ENCODE assay signal across 9 mouse cellular contexts in the genomic region with DNA sequence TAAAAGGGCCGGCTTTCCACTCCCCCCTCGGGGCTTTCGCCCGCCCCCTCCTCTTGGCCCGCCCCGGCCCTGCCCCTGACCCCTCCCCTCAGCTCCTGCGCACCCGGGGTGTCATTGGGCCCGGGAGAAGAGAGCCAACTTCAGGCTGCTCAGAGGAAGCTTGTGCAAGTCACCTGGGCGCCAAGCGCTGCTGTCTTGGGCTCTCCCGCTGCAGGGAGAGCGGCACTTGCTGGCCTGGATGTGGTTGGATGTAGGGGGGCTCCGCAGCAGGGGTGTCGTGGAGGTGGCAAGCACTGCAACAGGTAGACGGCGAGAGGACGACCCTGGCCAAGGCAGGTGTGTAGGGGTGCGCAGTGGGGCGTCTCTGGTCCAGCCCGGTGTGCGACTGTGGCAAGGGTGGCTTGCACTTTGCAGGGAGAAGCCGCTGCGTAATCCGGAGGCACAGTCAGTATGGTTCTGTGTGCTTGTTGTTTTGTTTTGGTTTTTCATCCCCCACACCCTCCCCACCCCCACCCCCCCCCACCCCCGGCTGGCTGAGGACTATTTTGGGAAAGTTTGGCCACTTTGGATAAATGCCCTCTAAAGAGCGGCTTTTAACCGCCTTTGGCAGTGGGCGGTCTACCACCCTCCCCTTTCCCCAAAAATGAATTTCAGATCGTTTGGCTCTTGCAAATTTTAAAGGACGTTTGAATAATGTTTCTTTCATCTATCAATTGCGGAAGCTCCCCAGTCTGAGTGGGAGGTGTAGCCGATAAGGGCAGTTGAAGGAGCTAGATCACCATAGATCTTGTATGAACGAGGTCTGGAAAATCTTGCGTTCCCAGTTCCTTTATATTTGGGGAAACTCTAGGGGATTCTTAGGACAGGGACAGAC. TPM values are rescaled to one million over a fixed set of nuclear protein-coding genes. Genes with fewer than 3 reads are reported as not detected.
DNase-seq lines count a peak whose midpoint lies in the region; ATAC-seq and TF ChIP-seq lines count a peak whose summit lies in the region.
"Had no signal": no experiment of that assay in that cellular context is flagged by ENCODE, and none has a peak within 500 bp of the region (broad histone marks: within the 10 kb centered on the region; RNA-seq: fewer than 3 reads in every experiment).

No protein-coding gene starts in this region.

- TF ChIP-seq CTCF in G1E (IDR thresholded peaks at IDR 0.05; ENCODE audit: low read depth, low read length) = no peak
- TF ChIP-seq CTCF in forebrain, postnatal 0 days (IDR thresholded peaks at IDR 0.05; ENCODE audit: low read depth) = no peak

- peak overlapping the region; percentile 77 for H3K27ac ChIP-seq in heart, embryonic 10.5 days
- H3K27ac ChIP-seq in forebrain, postnatal 0 days (ENCODE audit: low read depth, low read length) = no peak overlapping the region
- no peak overlapping the region for H3K27ac ChIP-seq in liver, embryonic 15.5 days (replicated peaks)
- H3K27ac ChIP-seq: macrophage had no signal

- H3K36me3 ChIP-seq in heart, embryonic 10.5 days = no peaks in the 10 kb centered on the region
- H3K36me3 ChIP-seq in G1E (replicated peaks) = no peaks in the 10 kb centered on the region
- no peaks in the 10 kb centered on the region for H3K36me3 ChIP-seq in forebrain, postnatal 0 days (ENCODE audit: insufficient read depth)
- no peaks in the 10 kb centered on the region for H3K36me3 ChIP-seq in liver, embryonic 15.5 days (replicated peaks)

- H3K27me3 ChIP-seq in heart, embryonic 10.5 days (ENCODE audit: insufficient read depth, poor library complexity, severe bottlenecking) = peaks cover 52% of the 10 kb centered on the region
- H3K27me3 ChIP-seq in G1E (ENCODE audit: insufficient read depth, low read length) = peaks cover 37% of the 10 kb centered on the region
- peaks cover 6% of the 10 kb centered on the region for H3K27me3 ChIP-seq in forebrain, postnatal 0 days (ENCODE audit: insufficient read depth, low read length)
- H3K27me3 ChIP-seq in liver, embryonic 15.5 days = peaks cover 55% of the 10 kb centered on the region

- under 1% methylated on average over 35 of the region's 35 CpGs for WGBS in heart, embryonic 10.5 days
- under 1% methylated on average over 34 of the region's 35 CpGs for WGBS in forebrain, postnatal 0 days
- WGBS in liver, embryonic 15.5 days (ENCODE audit: insufficient replicate concordance) = under 1% methylated on average over 35 of the region's 35 CpGs

- peak overlapping the region; percentile 77 for H3K4me3 ChIP-seq in heart, embryonic 10.5 days
- peak overlapping the region; percentile 73 for H3K4me3 ChIP-seq in G1E (ENCODE audit: low read depth, low read length)
- H3K4me3 ChIP-seq in forebrain, postnatal 0 days (ENCODE audit: low read depth, low read length) = peak overlapping the region; percentile 64
- peak overlapping the region; percentile 61 for H3K4me3 ChIP-seq in liver, embryonic 15.5 days (replicated peaks)

- no peak for ATAC-seq in G1E (ENCODE audit: extremely low read depth, insufficient number of reproducible peaks, low FRiP score, poor library complexity, severe bottlenecking)
- no peak; the same call in 1 of the 2 replicates for ATAC-seq in forebrain, postnatal 0 days
- peak; percentile 83 for ATAC-seq in liver, embryonic 15.5 days (ENCODE audit: insufficient read depth)

- H3K4me1 ChIP-seq in heart, embryonic 10.5 days = peaks cover 22% of the 10 kb centered on the region
- peaks cover 28% of the 10 kb centered on the region for H3K4me1 ChIP-seq in G1E (ENCODE audit: insufficient read depth, low read depth, low read length)
- 0 out of 2 replicates have a peak, but pooled peaks cover 3% of the 10 kb centered on the region for H3K4me1 ChIP-seq in forebrain, postnatal 0 days (ENCODE audit: insufficient read depth)
- 0 out of 2 replicates have a peak, but pooled peaks cover 3% of the 10 kb centered on the region for H3K4me1 ChIP-seq in liver, embryonic 15.5 days (replicated peaks)

- intact Hi-C loops in heart, postnatal 14 days (cut with DNase I) = loop anchor here (5.0 kb wide), 2 partner anchors 145 to 230 kb away; no protein-coding TSS in a partner anchor

- peak overlapping the region; percentile 100 for H3K4me2 ChIP-seq in forebrain, postnatal 0 days (ENCODE audit: low read depth)
- peak overlapping the region; percentile 74 for H3K4me2 ChIP-seq in liver, embryonic 15.5 days

- DNase-seq in heart, embryonic 10.5 days (ENCODE audit: low spot score) = no peak
- DNase-seq in heart, postnatal 14 days = no peak
- DNase-seq in G1E (ENCODE audit: low spot score) = no peak
- no peak for DNase-seq in forebrain, postnatal 0 days
- no peak for DNase-seq in adrenal gland, postnatal 10 days
- no peak for DNase-seq in gastrocnemius, postnatal 10 days
- no peak for DNase-seq in frontal cortex, postnatal 10 days (ENCODE audit: low spot score in 2 of 2)

- H3K9ac ChIP-seq in forebrain, postnatal 0 days = peak overlapping the region; percentile 35
- H3K9ac ChIP-seq in liver, embryonic 15.5 days = no peak overlapping the region

- no peaks in the 10 kb centered on the region for H3K9me3 ChIP-seq in heart, embryonic 10.5 days
- H3K9me3 ChIP-seq in G1E (replicated peaks) = peaks cover 4% of the 10 kb centered on the region; the same call in 1 of the 2 replicates
- H3K9me3 ChIP-seq in forebrain, postnatal 0 days (ENCODE audit: low read length) = no peaks in the 10 kb centered on the region
- no peaks in the 10 kb centered on the region for H3K9me3 ChIP-seq in liver, embryonic 15.5 days (replicated peaks)

RNA-seq across cellular contexts. Expression of gene Nr3c2, which starts 3.2 kb away (rescaled TPM):
- 0.37 and 0.99 TPM in 2 replicates for polyA plus RNA-seq in heart, embryonic 10.5 days (2016; fragmentation: Nextera tagmentation; extraction: Ambion mirVana)
- total RNA-seq in heart, postnatal 14 days (2021) = 10 to 100 TPM; 12.5 to 15.3 TPM
- total RNA-seq in G1E (2014; fragmentation: Nextera tagmentation) = 9.0 and 12.0 TPM in 2 replicates
- total RNA-seq in G1E (2017) = 4.3 and 7.6 TPM in 2 replicates
- polyA plus RNA-seq in G1E (2012) = 0.26 TPM in 2 replicates
- 8.0 and 13.4 TPM in 2 replicates for total RNA-seq in forebrain, postnatal 0 days (2014; rRNA removed)
- 6.4 and 10.4 TPM in 2 replicates for polyA plus RNA-seq in forebrain, postnatal 0 days (2015; fragmentation: Nextera tagmentation; extraction: Ambion mirVana)
- polyA plus RNA-seq in liver, embryonic 15.5 days (2015; fragmentation: Nextera tagmentation; extraction: Ambion mirVana) = 1.9 and 2.4 TPM in 2 replicates
- total RNA-seq in adrenal gland, postnatal 10 days (2021) = 1 to 10 TPM; 6.3 to 7.8 TPM
- 10 to 100 TPM in 1 of 2 experiments, 1 to 10 TPM in 1; 8.2 to 11.2 TPM for total RNA-seq in gastrocnemius, postnatal 10 days (2021)
